Mouse (Mus musculus): ENCODE measurements at regions not wholly inside any gene's neighbourhood (a gene's known extent, or its start where the extent isn't known, plus 50 kb on each side); places are given as distances from the start of the nearest gene placed in this dataset.

- no peak for TF ChIP-seq CTCF (IDR thresholded peaks at IDR 0.05; ENCODE audit: low read depth)
- 79% methylated on average over 3 of the region's 3 CpGs for WGBS
- no peak for DNase-seq (ENCODE audit: low spot score)
Measured at GRCm38 (mm10) chr1:60621770-60622169, 54.9 kb upstream of the Raph1 start.

DNA sequence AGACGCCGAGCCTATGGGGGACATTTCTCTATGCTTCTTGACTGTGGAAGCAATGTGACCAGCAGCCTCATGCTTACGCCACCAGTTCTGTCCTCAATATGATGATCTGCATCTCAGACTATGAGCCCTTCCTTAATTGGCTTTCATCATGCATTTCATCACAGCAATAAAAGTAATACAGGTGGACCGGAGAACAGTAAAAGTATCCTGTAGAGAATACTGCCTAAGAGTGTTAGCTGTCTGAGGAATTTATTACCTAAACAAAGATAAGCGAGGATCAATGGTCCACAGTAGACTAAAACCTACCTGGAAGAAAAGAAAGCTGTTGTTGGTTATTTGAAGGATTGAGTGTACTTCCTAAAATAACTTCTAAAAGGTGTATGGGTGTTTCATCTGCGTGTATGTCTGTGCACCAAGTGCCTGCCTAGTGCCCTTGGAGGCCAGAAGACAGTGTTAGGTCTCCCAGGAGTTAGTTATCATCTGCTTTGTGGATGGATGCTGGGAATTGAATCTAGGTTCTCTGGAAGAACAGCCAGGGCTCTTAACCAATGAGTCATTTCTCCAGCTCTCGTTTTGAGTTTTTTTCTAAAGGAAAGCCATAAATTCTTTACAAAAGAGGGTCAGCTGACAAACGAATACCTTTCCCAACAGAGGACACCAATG, 54.3 kb upstream of the Raph1 start:
- Histone ChIP-seq H3K9ac (replicated peaks; ENCODE audit: low read length) (no peak overlapping the region), H3K27ac (no peak overlapping the region), H3K27me3 (ENCODE audit: insufficient read depth, low read length) (no peaks in the 10 kb centered on the region), H3K36me3 (ENCODE audit: insufficient read depth, low read length) (no peaks in the 10 kb centered on the region), H3K4me2 (ENCODE audit: low read depth, low read length) (no peak overlapping the region), H3K9me3 (ENCODE audit: low read length) (no peaks in the 10 kb centered on the region), H3K4me1 (ENCODE audit: insufficient read depth, low read length) (no peaks in the 10 kb centered on the region), H3K4me3 (ENCODE audit: low read length) (no peak overlapping the region)
- DNase-seq (ENCODE audit: low spot score) (no peak), ATAC-seq (no peak)
- WGBS: 91% methylated on average over 8 of the region's 8 CpGs
- TF ChIP-seq CTCF (IDR thresholded peaks at IDR 0.05; ENCODE audit: low read depth): no peak

More at GRCm38 (mm10) chr1:60621770-60622169, 54.9 kb upstream of the Raph1 start:
- no peaks in the 10 kb centered on the region for H3K36me3 ChIP-seq (ENCODE audit: insufficient read depth, low read length)
- H3K4me1 ChIP-seq (ENCODE audit: insufficient read depth, low read length): no peaks in the 10 kb centered on the region
- H3K27ac ChIP-seq: no peak overlapping the region
- ATAC-seq: no peak
- no peaks in the 10 kb centered on the region for H3K27me3 ChIP-seq (ENCODE audit: insufficient read depth, low read length)
- no peak overlapping the region for H3K4me2 ChIP-seq (ENCODE audit: low read depth, low read length)
- H3K4me3 ChIP-seq (ENCODE audit: low read length): no peak overlapping the region
- no peaks in the 10 kb centered on the region for H3K9me3 ChIP-seq (ENCODE audit: low read length)
- no peak overlapping the region for H3K9ac ChIP-seq (replicated peaks; ENCODE audit: low read length)

GRCm38 (mm10) chr1:60618389-60618788, 51.5 kb upstream of the Raph1 start:
- Histone ChIP-seq H3K4me1 (ENCODE audit: insufficient read depth, low read length) (no peaks in the 10 kb centered on the region), H3K4me2 (ENCODE audit: low read depth, low read length) (no peak overlapping the region), H3K27me3 (ENCODE audit: insufficient read depth, low read length) (no peaks in the 10 kb centered on the region), H3K36me3 (ENCODE audit: insufficient read depth, low read length) (no peaks in the 10 kb centered on the region), H3K9me3 (ENCODE audit: low read length) (no peaks in the 10 kb centered on the region), H3K4me3 (ENCODE audit: low read length) (no peak overlapping the region), H3K27ac (no peak overlapping the region), H3K9ac (replicated peaks; ENCODE audit: low read length) (no peak overlapping the region)
- ATAC-seq (no peak), DNase-seq (ENCODE audit: low spot score) (no peak)
- 65% methylated on average over 1 of the region's 1 CpGs for WGBS
- TF ChIP-seq CTCF (IDR thresholded peaks at IDR 0.05; ENCODE audit: low read depth): no peak

- no peaks in the 10 kb centered on the region for H3K9me3 ChIP-seq (ENCODE audit: low read length)
- H3K9ac ChIP-seq (replicated peaks; ENCODE audit: low read length): no peak overlapping the region
- no peaks in the 10 kb centered on the region for H3K27me3 ChIP-seq (ENCODE audit: insufficient read depth, low read length)
- no peak for TF ChIP-seq CTCF (IDR thresholded peaks at IDR 0.05; ENCODE audit: low read depth)
- WGBS: 81% methylated on average over 2 of the region's 2 CpGs
- no peaks in the 10 kb centered on the region for H3K4me1 ChIP-seq (ENCODE audit: insufficient read depth, low read length)
- no peaks in the 10 kb centered on the region for H3K36me3 ChIP-seq (ENCODE audit: insufficient read depth, low read length)
- H3K27ac ChIP-seq: no peak overlapping the region
- ATAC-seq (no peak), DNase-seq (ENCODE audit: low spot score) (no peak)
- no peak overlapping the region for H3K4me3 ChIP-seq (ENCODE audit: low read length)
- H3K4me2 ChIP-seq (ENCODE audit: low read depth, low read length): no peak overlapping the region
Measured at GRCm38 (mm10) chr1:60616916-60617315, 50.0 kb upstream of the Raph1 start.
